Comparison of ENCODE assay signal across 8 mouse cellular contexts in genomic region chr10:60405460-60406177, GRCm38 (mm10). TPM values are rescaled to one million over a fixed set of nuclear protein-coding genes. Genes with fewer than 3 reads are reported as not detected.
DNase-seq lines count a peak whose midpoint lies in the region; ATAC-seq lines count a peak whose summit lies in the region.
"Had no signal": no experiment of that assay in that cellular context is flagged by ENCODE, and none has a peak within 500 bp of the region (broad histone marks: within the 10 kb centered on the region; RNA-seq: fewer than 3 reads in every experiment).

No protein-coding gene starts in this region.

- intact Hi-C loops in heart, postnatal 25 days (cut with DNase I), result loop anchor here (5.0 kb wide), 1 partner anchor 58 kb away; the partner anchor contains the start of gene Vsir

- H3K4me2 ChIP-seq in limb, embryonic 13.5 days (replicated peaks), result no peak overlapping the region

- no peaks in the 10 kb centered on the region for H3K36me3 ChIP-seq in limb, embryonic 13.5 days
- H3K36me3 ChIP-seq in limb, embryonic 10.5 days, result no peaks in the 10 kb centered on the region

- no peak for DNase-seq in limb, embryonic 10.5 days (ENCODE audit: low spot score)
- peak; percentile 72 for DNase-seq in fibroblast of lung, adult 2 months (ENCODE audit: low read depth)
- DNase-seq in heart, postnatal 25 days (ENCODE audit: low spot score), result peak; percentile 23
- peak; percentile 29 for DNase-seq in right cerebral cortex, postnatal 14 days
- no peak for DNase-seq in MN1 (ENCODE audit: low spot score)
- DNase-seq in yolk sac, embryonic 10.5 days (ENCODE audit: low spot score), result no peak

- H3K27ac ChIP-seq in limb, embryonic 13.5 days, result peak overlapping the region; percentile 28; the same call in 1 of the 2 replicates
- no peak overlapping the region for H3K27ac ChIP-seq in limb, embryonic 10.5 days

- peaks cover 12% of the 10 kb centered on the region; the same call in 1 of the 2 replicates for H3K4me1 ChIP-seq in limb, embryonic 13.5 days
- peaks cover 6% of the 10 kb centered on the region; the same call in 1 of the 2 replicates for H3K4me1 ChIP-seq in limb, embryonic 10.5 days

- no peak overlapping the region for H3K9ac ChIP-seq in limb, embryonic 13.5 days

- peaks cover 2% of the 10 kb centered on the region; the same call in 1 of the 2 replicates for H3K27me3 ChIP-seq in limb, embryonic 13.5 days
- H3K27me3 ChIP-seq in limb, embryonic 10.5 days (ENCODE audit: low read depth, poor library complexity, severe bottlenecking), result peaks cover 10% of the 10 kb centered on the region

- no peak overlapping the region for H3K4me3 ChIP-seq in limb, embryonic 13.5 days
- no peak overlapping the region for H3K4me3 ChIP-seq in limb, embryonic 10.5 days

- no peak for ATAC-seq in limb, embryonic 13.5 days (ENCODE audit: low FRiP score, low read depth)

- no peaks in the 10 kb centered on the region for H3K9me3 ChIP-seq in limb, embryonic 13.5 days
- no peaks in the 10 kb centered on the region for H3K9me3 ChIP-seq in limb, embryonic 10.5 days (replicated peaks)

- WGBS in limb, embryonic 13.5 days, result 64% methylated on average over 7 of the region's 7 CpGs
- WGBS in limb, embryonic 10.5 days, result 60% methylated on average over 7 of the region's 7 CpGs

RNA-seq across cellular contexts. Expression of gene Gm17455, which starts 6.1 kb away (rescaled TPM):
- 0.79 and 1.0 TPM in 2 replicates for polyA plus RNA-seq in limb, embryonic 13.5 days (2015; fragmentation: Nextera tagmentation; extraction: Ambion mirVana)
- polyA plus RNA-seq in limb, embryonic 10.5 days (2016; fragmentation: Nextera tagmentation; extraction: Ambion mirVana), result 0.53 and 0.65 TPM in 2 replicates
- total RNA-seq in heart, postnatal 25 days (2021), result not detected
- total RNA-seq: heart, postnatal 36 days had no signal

RNA-seq across cellular contexts. Expression of gene Vsir, which starts 59.0 kb away (rescaled TPM):
- polyA plus RNA-seq in limb, embryonic 13.5 days (2015; fragmentation: Nextera tagmentation; extraction: Ambion mirVana), result 1.9 and 2.0 TPM in 2 replicates
- 1.1 and 2.0 TPM in 2 replicates for polyA plus RNA-seq in limb, embryonic 10.5 days (2016; fragmentation: Nextera tagmentation; extraction: Ambion mirVana)
- 10 to 100 TPM; 20.2 to 23.5 TPM for total RNA-seq in heart, postnatal 25 days (2021)

Comparison
In these comparisons a context has a peak if more than half of its experiments do, and no peak if none do; other contexts are left out.
1. DNase-seq: peak in fibroblast of lung, adult 2 months (single experiment), heart, postnatal 25 days (single experiment) and right cerebral cortex, postnatal 14 days (single experiment); none in limb, embryonic 10.5 days (single experiment), MN1 (single experiment) and yolk sac, embryonic 10.5 days (single experiment).